Mouse (Mus musculus) heart, embryonic 13.5 days (tissue): ENCODE results near the gene Fam208b. TPM values are rescaled to one million over a fixed set of nuclear protein-coding genes. Genes with fewer than 3 reads are reported as not detected.

Source experiments
- polyA plus RNA-seq: library from polyadenylated mRNA; unstranded; fragments of >200 nt; fragmentation: Nextera tagmentation; extraction: Ambion mirVana; gene quantifications from 2 replicates; pipeline ENCODE4 v1.2.1, GENCODE M21; 2015

The Fam208b gene
- polyA plus RNA-seq, 1 experiment from 2014 or later, result 9.3 TPM

Other genes with a start within 250 kb of the Fam208b start
- 324 and 326 TPM in 2 replicates for gene Gdi2, start 73.0 kb downstream of the Fam208b start, polyA plus RNA-seq
- 4.1 and 5.9 TPM in 2 replicates for gene Asb13, start 22.9 kb upstream of the Fam208b start, polyA plus RNA-seq
- not detected in 2 replicates for gene Calml3, start 193.2 kb upstream of the Fam208b start, polyA plus RNA-seq
- gene Calm4, start 226.6 kb upstream of the Fam208b start, polyA plus RNA-seq, result not detected in 2 replicates
- gene Calm5, start 243.1 kb upstream of the Fam208b start, polyA plus RNA-seq, result not detected in 2 replicates